Mouse (Mus musculus) midbrain, embryonic 10.5 days (tissue): Measurements from ENCODE around the gene 1700023F06Rik. TPM values are rescaled to one million over a fixed set of nuclear protein-coding genes. Genes with fewer than 3 reads are reported as not detected.
"Not testable (repeated sequence)": the region's sequence is repeated elsewhere in the genome, so short reads cannot be mapped to it uniquely, and the experiment has no call there.

Experiments used
- DNase-seq: peaks from one replicate; pipeline ENCODE4 v3.0.0-alpha.2; 2017; ENCODE audit warnings: low spot score
- H3K27ac ChIP-seq: fragments of 300-500 bp; sonication (generic); replicated peaks from 2 replicates; pipeline ENCODE4 v1.5.1; 2016; ENCODE audit warnings: mild to moderate bottlenecking
- H3K27me3 ChIP-seq: fragments of 300-500 bp; sonication (generic); 2 replicates; pipeline ENCODE4 v1.6.1; 2016; ENCODE audit warnings: low read depth, mild to moderate bottlenecking; ENCODE audit not compliant: poor library complexity, severe bottlenecking
- H3K36me3 ChIP-seq: fragments of 300-500 bp; sonication (generic); 2 replicates; pipeline ENCODE4 v1.6.1; 2016; ENCODE audit warnings: mild to moderate bottlenecking, moderate library complexity
- H3K4me1 ChIP-seq: fragments of 300-500 bp; sonication (generic); 2 replicates; pipeline ENCODE4 v1.6.1; 2016
- H3K4me3 ChIP-seq: fragments of 300-500 bp; sonication (generic); 2 replicates; pipeline ENCODE4 v1.5.1; 2016; ENCODE audit warnings: mild to moderate bottlenecking, moderate library complexity
- H3K9me3 ChIP-seq: fragments of 300-500 bp; sonication (generic); replicated peaks from 2 replicates; pipeline ENCODE4 v1.6.1; 2016; ENCODE audit warnings: mild to moderate bottlenecking
- WGBS: fragments of 180-500 bp; shearing (Covaris S2); methylation state at CpG from one replicate; pipeline ENCODE4 v1.1.7; 2016; 5-methylcytosine and 5-hydroxymethylcytosine counted together
- polyA plus RNA-seq: library from polyadenylated mRNA; unstranded; fragments of >200 nt; fragmentation: Nextera tagmentation; extraction: Ambion mirVana; gene quantifications from 2 replicates; pipeline ENCODE4 v1.2.1, GENCODE M21; 2016

The 1700023F06Rik gene
- polyA plus RNA-seq, 1 experiment from 2014 or later = 0.10 TPM

GRCm38 (mm10) chr11:103237757-103238156 is 29.4 kb upstream of the 1700023F06Rik start:
- Histone ChIP-seq H3K27ac (no peak overlapping the region), H3K27me3 (no peaks in the 10 kb centered on the region), H3K9me3 (no peaks in the 10 kb centered on the region), H3K4me1 (0 out of 2 replicates have a peak, but pooled peaks cover 7% of the 10 kb centered on the region), H3K4me3 (no peak overlapping the region), H3K36me3 (peaks cover 72% of the 10 kb centered on the region)
- 73% methylated on average over 9 of the region's 9 CpGs for WGBS
- no peak for DNase-seq

GRCm38 (mm10) chr11:103236903-103237302 is 28.5 kb upstream of the 1700023F06Rik start:
- 0 out of 2 replicates have a peak, but pooled peaks cover 7% of the 10 kb centered on the region for H3K4me1 ChIP-seq
- H3K36me3 ChIP-seq = peaks cover 67% of the 10 kb centered on the region
- no peak for DNase-seq

GRCm38 (mm10) chr11:103236431-103236830 is 28.1 kb upstream of the 1700023F06Rik start:
- peaks cover 67% of the 10 kb centered on the region for H3K36me3 ChIP-seq
- 82% methylated on average over 6 of the region's 6 CpGs for WGBS
- no peak overlapping the region for H3K4me3 ChIP-seq
- H3K27ac ChIP-seq = no peak overlapping the region
- H3K9me3 ChIP-seq = no peaks in the 10 kb centered on the region
- 0 out of 2 replicates have a peak, but pooled peaks cover 7% of the 10 kb centered on the region for H3K4me1 ChIP-seq
- DNase-seq = no peak
- H3K27me3 ChIP-seq = no peaks in the 10 kb centered on the region

More at GRCm38 (mm10) chr11:103236903-103237302, 28.5 kb upstream of the 1700023F06Rik start:
- H3K4me3 ChIP-seq = no peak overlapping the region
- no peaks in the 10 kb centered on the region for H3K27me3 ChIP-seq
- no peak overlapping the region for H3K27ac ChIP-seq
- WGBS = 89% methylated on average over 10 of the region's 10 CpGs
- H3K9me3 ChIP-seq = no peaks in the 10 kb centered on the region

GRCm38 (mm10) chr11:103235702-103236101 is 27.3 kb upstream of the 1700023F06Rik start:
- 73% methylated on average over 11 of the region's 11 CpGs for WGBS
- H3K27me3 ChIP-seq = no peaks in the 10 kb centered on the region
- no peak overlapping the region for H3K4me3 ChIP-seq
- peak overlapping the region; percentile 13; the same call in 1 of the 2 replicates for H3K27ac ChIP-seq
- peaks cover 67% of the 10 kb centered on the region for H3K36me3 ChIP-seq
- 0 out of 2 replicates have a peak, but pooled peaks cover 7% of the 10 kb centered on the region for H3K4me1 ChIP-seq
- H3K9me3 ChIP-seq = no peaks in the 10 kb centered on the region
- no peak for DNase-seq

GRCm38 (mm10) chr11:103234447-103234846 is 26.1 kb upstream of the 1700023F06Rik start:
- Histone ChIP-seq H3K9me3 (no peaks in the 10 kb centered on the region; the same call in 1 of the 2 replicates), H3K27ac (no peak overlapping the region), H3K4me1 (0 out of 2 replicates have a peak, but pooled peaks cover 7% of the 10 kb centered on the region), H3K27me3 (no peaks in the 10 kb centered on the region), H3K4me3 (no peak overlapping the region), H3K36me3 (peaks cover 67% of the 10 kb centered on the region)
- WGBS = 80% methylated on average over 1 of the region's 1 CpGs
- no peak for DNase-seq

- WGBS = 34% methylated on average over 7 of the region's 7 CpGs
- Histone ChIP-seq H3K36me3 (peaks cover 64% of the 10 kb centered on the region), H3K27ac (no peak overlapping the region)
Observed at GRCm38 (mm10) chr11:103232966-103233365, 24.6 kb upstream of the 1700023F06Rik start.

GRCm38 (mm10) chr11:103231367-103231766 is 23.0 kb upstream of the 1700023F06Rik start:
- Histone ChIP-seq H3K4me3 (no peak overlapping the region), H3K36me3 (peaks cover 64% of the 10 kb centered on the region), H3K27ac (no peak overlapping the region), H3K4me1 (0 out of 2 replicates have a peak, but pooled peaks cover 7% of the 10 kb centered on the region), H3K9me3 (no peaks in the 10 kb centered on the region; the same call in 1 of the 2 replicates), H3K27me3 (no peaks in the 10 kb centered on the region)
- WGBS = 89% methylated on average over 7 of the region's 7 CpGs
- DNase-seq = no peak

More at GRCm38 (mm10) chr11:103232966-103233365, 24.6 kb upstream of the 1700023F06Rik start:
- no peaks in the 10 kb centered on the region; the same call in 1 of the 2 replicates for H3K9me3 ChIP-seq
- H3K27me3 ChIP-seq = no peaks in the 10 kb centered on the region
- peak; percentile 75 for DNase-seq
- H3K4me1 ChIP-seq = 0 out of 2 replicates have a peak, but pooled peaks cover 7% of the 10 kb centered on the region
- H3K4me3 ChIP-seq = no peak overlapping the region

- no peak for DNase-seq
- Histone ChIP-seq H3K36me3 (peaks cover 64% of the 10 kb centered on the region), H3K27me3 (no peaks in the 10 kb centered on the region), H3K27ac (no peak overlapping the region), H3K9me3 (no peaks in the 10 kb centered on the region; the same call in 1 of the 2 replicates), H3K4me1 (0 out of 2 replicates have a peak, but pooled peaks cover 7% of the 10 kb centered on the region), H3K4me3 (no peak overlapping the region)
- 91% methylated on average over 19 of the region's 19 CpGs for WGBS
Observed at GRCm38 (mm10) chr11:103230626-103231025, 22.3 kb upstream of the 1700023F06Rik start.

GRCm38 (mm10) chr11:103229608-103230007 is 21.2 kb upstream of the 1700023F06Rik start:
- no peaks in the 10 kb centered on the region for H3K27me3 ChIP-seq
- H3K4me1 ChIP-seq = peaks cover 7% of the 10 kb centered on the region; the same call in 1 of the 2 replicates
- H3K27ac ChIP-seq = no peak overlapping the region
- no peak overlapping the region for H3K4me3 ChIP-seq
- H3K9me3 ChIP-seq = no peaks in the 10 kb centered on the region; the same call in 1 of the 2 replicates
- H3K36me3 ChIP-seq = peaks cover 70% of the 10 kb centered on the region
- DNase-seq = no peak
- WGBS = 93% methylated on average over 2 of the region's 2 CpGs

GRCm38 (mm10) chr11:103223951-103224456 is 15.6 kb upstream of the 1700023F06Rik start:
- 70% methylated on average over 18 of the region's 18 CpGs for WGBS
- peaks cover 92% of the 10 kb centered on the region for H3K36me3 ChIP-seq
- H3K9me3 ChIP-seq = no peaks in the 10 kb centered on the region
- H3K27me3 ChIP-seq = peaks cover 12% of the 10 kb centered on the region
- no peak overlapping the region; the same call in 1 of the 2 replicates for H3K27ac ChIP-seq
- H3K4me1 ChIP-seq = peaks cover 4% of the 10 kb centered on the region; the same call in 1 of the 2 replicates
- DNase-seq = no peak
- H3K4me3 ChIP-seq = no peak overlapping the region

GRCm38 (mm10) chr11:103223444-103223843 is 15.1 kb upstream of the 1700023F06Rik start:
- no peak overlapping the region for H3K27ac ChIP-seq
- H3K36me3 ChIP-seq = peaks cover 86% of the 10 kb centered on the region
- WGBS = 87% methylated on average over 10 of the region's 10 CpGs
- no peak overlapping the region for H3K4me3 ChIP-seq
- H3K27me3 ChIP-seq = peaks cover 18% of the 10 kb centered on the region
- H3K4me1 ChIP-seq = peaks cover 7% of the 10 kb centered on the region
- H3K9me3 ChIP-seq = no peaks in the 10 kb centered on the region
- no peak for DNase-seq

- Histone ChIP-seq H3K27me3 (peaks cover 23% of the 10 kb centered on the region), H3K36me3 (peaks cover 81% of the 10 kb centered on the region), H3K4me1 (peaks cover 14% of the 10 kb centered on the region)
- not testable (repeated sequence) for H3K4me3 ChIP-seq, H3K9me3 ChIP-seq, DNase-seq, H3K27ac ChIP-seq
- WGBS = 93% methylated on average over 4 of the region's 4 CpGs
Observed at GRCm38 (mm10) chr11:103222718-103223117, 14.4 kb upstream of the 1700023F06Rik start.

GRCm38 (mm10) chr11:103221437-103221836 is 13.1 kb upstream of the 1700023F06Rik start:
- DNase-seq = no peak
- Histone ChIP-seq H3K27me3 (peaks cover 36% of the 10 kb centered on the region), H3K27ac (no peak overlapping the region), H3K36me3 (peaks cover 69% of the 10 kb centered on the region), H3K4me1 (peaks cover 16% of the 10 kb centered on the region), H3K9me3 (no peaks in the 10 kb centered on the region), H3K4me3 (no peak overlapping the region)
- WGBS = 90% methylated on average over 6 of the region's 6 CpGs
